Mouse (Mus musculus): ENCODE measurements around the gene Tmem184b.

Tmem184b gene

DNA sequence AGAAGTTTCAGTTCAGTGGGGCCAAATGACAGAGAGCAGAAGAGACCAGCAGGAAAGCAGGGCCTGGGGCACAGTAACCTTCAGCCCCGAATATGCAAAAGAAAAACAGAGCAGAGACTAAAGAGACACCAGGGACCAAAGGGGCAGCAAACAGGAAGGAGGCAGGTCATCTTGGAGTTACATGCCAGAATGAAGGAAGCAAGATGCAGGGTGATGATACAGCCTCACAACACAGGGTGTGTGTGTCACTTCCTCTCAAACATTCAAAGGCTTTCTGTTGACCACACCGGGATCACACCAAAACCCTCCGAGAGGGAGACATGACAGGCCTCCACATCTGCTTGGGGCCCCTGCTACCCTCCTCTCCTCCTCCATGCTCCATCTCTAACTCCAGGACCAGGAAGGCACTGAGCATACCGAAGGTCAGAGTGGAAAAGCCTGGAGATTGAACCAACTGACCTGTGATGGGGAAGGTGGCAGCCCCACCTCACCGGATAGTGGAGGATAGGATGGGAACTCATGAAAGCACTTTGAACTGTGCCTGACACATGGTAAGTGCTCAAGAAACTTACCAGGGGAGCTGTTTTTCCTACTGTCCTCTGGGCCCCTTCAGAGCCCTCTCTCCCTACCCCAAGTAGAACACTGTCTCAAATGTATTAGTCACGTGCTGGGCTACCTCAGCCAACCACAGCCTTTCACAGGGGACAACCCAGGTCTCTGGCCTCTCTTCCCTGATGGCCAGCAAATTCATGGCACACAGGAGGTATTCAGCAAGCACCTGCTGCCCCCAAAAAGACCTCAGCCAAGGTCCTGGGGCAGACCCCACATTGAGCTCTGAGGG is 3.0 kb downstream of the Tmem184b start:
- DNase-seq (ENCODE audit: inconsistent age in 2 of 2, low spot score in 1 of 2): peak in 1 of 2 experiments; percentile 55

GRCm38 (mm10) chr15:79399231-79400052 is 3.9 kb downstream of the Tmem184b start:
- DNase-seq (ENCODE audit: inconsistent age in 2 of 2, low spot score in 1 of 2): peak in 1 of 2 experiments; percentile 69

GRCm38 (mm10) chr15:79396736-79397135 is 6.6 kb downstream of the Tmem184b start:
- peak; percentile 63 to 74 for DNase-seq (ENCODE audit: inconsistent age in 2 of 2, low spot score in 1 of 2)

DNA sequence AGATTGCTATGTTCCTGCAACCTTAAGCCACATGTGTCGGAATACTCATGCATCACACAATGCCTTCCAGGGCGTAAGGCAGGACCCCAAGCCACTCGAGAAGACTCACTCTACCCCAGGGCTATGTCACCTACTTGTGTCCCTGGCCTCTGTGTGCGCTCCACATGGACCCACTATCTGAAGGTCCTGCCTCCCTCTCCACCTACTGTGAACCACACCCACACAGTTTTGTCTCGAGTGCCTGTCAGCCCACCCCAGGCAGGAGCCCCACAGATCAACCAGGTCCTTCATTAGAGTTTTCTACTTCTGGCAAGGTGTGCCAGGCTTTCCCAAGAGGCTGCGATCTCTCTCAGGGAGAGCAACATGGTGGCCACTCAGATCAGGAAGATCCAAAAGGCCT is 8.1 kb downstream of the Tmem184b start:
- no peak for DNase-seq (ENCODE audit: inconsistent age in 2 of 2, low spot score in 1 of 2)

- peak in 1 of 2 experiments; percentile 56 for DNase-seq (ENCODE audit: inconsistent age in 2 of 2, low spot score in 1 of 2)
These were observed 8.5 kb downstream of the Tmem184b start for GRCm38 (mm10) chr15:79394842-79395241.

DNA sequence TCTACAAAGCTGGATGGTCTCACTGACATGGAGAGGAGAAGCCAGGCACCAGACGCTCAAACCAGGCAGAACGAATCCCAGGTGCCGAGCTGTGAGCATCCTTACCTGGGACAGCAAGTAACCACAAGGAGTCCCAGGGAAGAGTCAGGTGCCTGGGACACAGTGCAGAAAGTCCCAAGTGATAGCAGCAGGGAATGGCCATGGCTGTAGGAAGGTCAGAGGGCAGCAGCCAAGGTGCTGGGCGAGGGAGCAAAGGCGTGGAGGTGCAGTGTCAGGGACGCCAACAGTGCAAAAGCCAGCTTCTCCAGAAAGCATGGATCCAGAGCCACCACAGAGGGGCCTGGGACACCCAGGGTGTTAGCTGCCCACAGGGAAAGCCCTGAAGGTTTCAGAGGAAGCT is 10.3 kb downstream of the Tmem184b start:
- DNase-seq (ENCODE audit: inconsistent age in 2 of 2, low spot score in 1 of 2): no peak

- DNase-seq (ENCODE audit: inconsistent age in 2 of 2, low spot score in 1 of 2): no peak
These were observed 10.8 kb downstream of the Tmem184b start for GRCm38 (mm10) chr15:79392527-79392926.

DNA sequence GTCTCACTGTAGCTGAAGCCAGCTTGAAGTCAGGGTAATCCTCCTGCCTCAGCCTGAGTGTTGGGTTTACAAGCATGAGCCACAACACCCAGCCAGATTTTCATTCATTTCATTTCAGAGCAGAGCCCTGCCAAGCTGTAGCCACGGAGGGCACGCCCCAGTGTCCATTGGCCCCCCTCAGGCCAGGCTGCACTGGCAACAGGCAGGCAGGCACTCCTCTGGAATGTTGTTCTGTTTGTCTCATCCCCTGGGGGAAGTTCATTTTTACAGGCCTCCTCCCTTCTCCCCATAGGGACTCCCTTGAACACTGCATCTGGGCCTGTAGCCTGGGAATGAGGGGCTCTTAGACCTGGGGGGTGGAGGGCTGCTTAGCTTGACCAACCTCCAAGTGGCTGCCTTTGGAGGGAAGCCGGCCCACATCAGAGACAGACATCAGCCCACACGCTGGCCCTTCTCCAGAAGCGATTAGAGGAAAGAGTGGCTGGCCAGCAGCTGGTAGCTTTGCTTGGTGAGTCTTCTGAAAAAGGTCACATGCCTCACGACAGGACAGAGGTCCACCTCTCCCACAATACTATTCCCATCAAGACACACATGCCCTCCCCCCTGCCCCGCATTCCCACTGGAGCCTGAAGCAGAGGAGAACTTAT is 11.8 kb downstream of the Tmem184b start:
- DNase-seq (ENCODE audit: inconsistent age in 2 of 2, low spot score in 1 of 2): peak; percentile 79 to 90

DNA sequence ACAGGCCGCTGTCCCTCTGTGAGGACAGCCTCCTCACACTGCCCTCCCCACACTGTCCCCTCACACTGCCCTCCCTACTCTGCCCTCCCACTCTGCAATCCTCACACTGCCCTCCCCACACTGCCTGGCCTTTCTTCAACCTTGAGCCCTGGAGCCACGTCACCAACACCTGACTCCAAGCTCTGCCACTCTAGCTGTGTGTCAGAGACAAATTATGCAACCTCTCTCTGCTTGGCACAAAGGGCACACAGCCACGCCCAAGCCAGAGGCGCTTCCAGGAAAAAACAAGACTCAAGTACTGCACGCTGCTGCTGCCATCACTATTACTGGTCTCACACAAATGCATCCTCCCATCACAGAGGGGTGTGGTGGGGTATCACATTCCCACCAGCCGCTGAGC is 12.9 kb downstream of the Tmem184b start:
- peak; percentile 86 to 91 for DNase-seq (ENCODE audit: inconsistent age in 2 of 2, low spot score in 1 of 2)

DNA sequence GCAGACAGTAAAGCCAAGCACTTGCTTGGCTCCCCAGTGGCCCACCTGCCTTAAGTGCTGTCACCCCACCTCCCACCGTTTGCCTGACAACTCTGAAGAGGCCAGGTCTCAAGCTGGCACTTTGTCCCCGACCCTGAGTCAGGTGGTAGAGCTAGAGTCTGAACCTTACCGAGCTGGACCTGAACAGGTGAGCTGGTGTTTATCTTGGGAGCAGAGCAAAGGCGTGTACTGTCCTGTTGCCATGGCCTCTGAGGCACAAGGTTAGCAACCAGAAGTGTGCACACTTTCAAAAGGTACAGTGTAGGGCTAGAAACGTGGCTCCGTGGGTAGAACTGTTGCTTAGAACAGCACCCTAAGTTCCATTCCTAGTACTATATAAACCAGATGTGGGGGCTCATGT is 15.2 kb downstream of the Tmem184b start:
- no peak for DNase-seq (ENCODE audit: inconsistent age in 2 of 2, low spot score in 1 of 2)

GRCm38 (mm10) chr15:79387611-79388010 is 15.8 kb downstream of the Tmem184b start:
- no peak for DNase-seq (ENCODE audit: inconsistent age in 2 of 2, low spot score in 1 of 2)

GRCm38 (mm10) chr15:79387081-79387480 is 16.3 kb downstream of the Tmem184b start:
- DNase-seq (ENCODE audit: inconsistent age in 2 of 2, low spot score in 1 of 2): no peak

GRCm38 (mm10) chr15:79381644-79382043 is 21.7 kb downstream of the Tmem184b start:
- no peak for DNase-seq (ENCODE audit: inconsistent age in 2 of 2, low spot score in 1 of 2)

DNA sequence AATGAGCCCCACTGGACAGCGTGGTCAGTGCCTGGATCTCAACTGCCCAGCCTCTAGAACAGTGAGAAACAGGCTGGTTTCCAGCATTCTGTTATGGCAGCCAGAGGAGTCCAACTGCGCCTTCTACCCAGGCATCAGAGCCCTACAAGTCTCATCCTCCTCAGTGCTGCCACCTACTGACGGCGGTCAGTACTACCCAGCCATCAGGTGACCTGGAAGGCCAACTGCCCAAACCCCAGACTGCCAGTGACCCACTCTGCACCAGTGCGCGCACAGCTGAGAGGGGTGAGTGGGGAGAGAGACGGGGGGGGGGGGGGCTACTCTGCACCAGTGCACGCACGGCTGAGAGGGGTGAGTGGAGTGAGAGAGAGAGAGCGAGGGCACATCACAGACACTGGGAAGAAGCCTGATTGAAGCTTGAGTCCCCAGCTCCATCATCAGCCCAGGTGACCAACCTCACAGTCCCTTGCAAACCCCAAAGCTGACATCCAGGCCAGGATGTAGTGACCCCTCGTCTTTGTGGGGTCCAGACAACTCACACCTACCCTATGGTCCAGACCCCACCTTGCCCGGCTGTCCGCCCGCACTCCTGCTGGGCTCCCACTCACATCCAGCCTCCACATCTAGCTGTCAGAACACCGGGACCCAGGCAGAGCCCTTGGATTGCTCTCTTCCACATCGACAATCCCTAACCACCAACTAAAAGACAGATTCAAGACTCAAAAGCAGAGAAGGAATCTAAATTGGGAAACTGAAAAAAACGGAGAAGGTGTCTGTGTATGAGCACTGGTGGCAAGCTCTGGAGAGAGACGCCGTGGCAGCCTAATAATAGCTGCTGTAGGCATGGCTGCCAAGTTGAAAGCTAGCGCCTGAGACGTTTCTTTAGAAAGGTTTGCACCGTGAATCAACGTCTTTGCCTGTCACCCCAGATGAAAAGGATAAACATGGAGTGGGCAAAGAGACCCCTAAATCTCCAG is 22.6 kb downstream of the Tmem184b start:
- peak; percentile 60 to 88 for DNase-seq (ENCODE audit: inconsistent age in 2 of 2, low spot score in 1 of 2)

GRCm38 (mm10) chr15:79379658-79380057 is 23.7 kb downstream of the Tmem184b start:
- no peak for DNase-seq (ENCODE audit: inconsistent age in 2 of 2, low spot score in 1 of 2)

DNA sequence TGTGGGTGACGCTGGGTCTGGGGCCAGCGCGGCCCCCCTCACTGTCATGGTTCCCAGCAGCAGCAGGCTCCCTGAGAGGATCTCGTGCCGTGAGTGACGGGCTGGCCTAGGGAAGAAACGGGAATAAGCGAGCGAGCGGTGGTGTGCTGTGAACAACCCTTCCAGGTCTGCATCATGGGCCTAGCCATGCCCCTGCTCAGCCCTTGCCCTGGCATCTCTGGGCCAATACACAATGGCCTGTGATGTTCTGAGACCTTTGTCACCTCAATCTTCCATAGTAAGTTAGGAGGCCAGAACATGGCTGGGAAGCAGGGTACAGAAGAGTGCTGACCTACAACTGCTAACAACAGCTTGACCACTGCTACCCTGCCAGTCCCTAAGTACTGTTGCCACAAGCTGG is 24.8 kb downstream of the Tmem184b start:
- no peak for DNase-seq (ENCODE audit: inconsistent age in 2 of 2, low spot score in 1 of 2)

- DNase-seq (ENCODE audit: inconsistent age in 2 of 2, low spot score in 1 of 2): peak; percentile 76 to 82
These were observed 25.7 kb downstream of the Tmem184b start for GRCm38 (mm10) chr15:79377681-79378080.

DNA sequence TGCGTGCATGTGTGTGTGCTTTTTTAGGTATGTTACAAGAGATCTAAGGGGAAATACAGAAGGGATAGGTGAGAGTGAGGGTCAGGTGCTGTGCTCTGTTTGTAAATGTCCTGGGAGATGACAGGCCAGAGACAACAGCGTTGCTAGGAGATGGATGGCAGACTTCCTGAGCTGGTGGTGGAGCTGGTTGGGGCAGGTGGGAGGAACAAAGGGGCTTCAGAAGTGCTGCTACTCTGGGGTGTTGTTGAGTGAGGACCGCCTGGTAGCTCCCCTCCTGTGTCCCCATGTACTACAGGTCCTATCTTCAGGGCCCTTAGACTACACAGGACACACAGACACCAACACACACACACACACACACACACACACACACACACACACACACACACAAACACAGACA is 28.6 kb downstream of the Tmem184b start:
- no peak for DNase-seq (ENCODE audit: inconsistent age in 2 of 2, low spot score in 1 of 2)

- DNase-seq (ENCODE audit: inconsistent age in 2 of 2, low spot score in 1 of 2): no peak
These were observed 33.0 kb downstream of the Tmem184b start for GRCm38 (mm10) chr15:79370281-79370843.

All from adrenal gland, adult (tissue).